In genomic region chr9:37358713-37359330, GRCm38 (mm10) we compare ENCODE assay signal across 11 mouse cellular contexts. TPM values are rescaled to one million over a fixed set of nuclear protein-coding genes. Genes with fewer than 3 reads are reported as not detected.
DNase-seq lines count a peak whose midpoint lies in the region; ATAC-seq and TF ChIP-seq lines count a peak whose summit lies in the region.
"Had no signal": no experiment of that assay in that cellular context is flagged by ENCODE, and none has a peak within 500 bp of the region (broad histone marks: within the 10 kb centered on the region; RNA-seq: fewer than 3 reads in every experiment).

No protein-coding gene starts in this region.

- no peak for TF ChIP-seq POLR2A in cortical plate, adult 2 months (IDR thresholded peaks at IDR 0.05; ENCODE audit: extremely low read depth, insufficient read depth, low read length)

- peak; percentile 77 for ATAC-seq in hindbrain, embryonic 12.5 days (ENCODE audit: low FRiP score)
- peak; percentile 70 for ATAC-seq in midbrain, embryonic 15.5 days (replicated peaks)
- ATAC-seq in CD4-positive, CD25-positive, alpha-beta regulatory T cell, adult 4 months = no peak

- H3K4me2 ChIP-seq in hindbrain, embryonic 12.5 days (replicated peaks) = no peak overlapping the region
- no peak overlapping the region for H3K4me2 ChIP-seq in midbrain, embryonic 15.5 days

- H3K4me1 ChIP-seq in cortical plate, adult 2 months (ENCODE audit: control insufficient read depth, insufficient read depth, low read length) = peaks cover 12% of the 10 kb centered on the region
- H3K4me1 ChIP-seq in hindbrain, embryonic 12.5 days = peaks cover 17% of the 10 kb centered on the region
- peaks cover 24% of the 10 kb centered on the region for H3K4me1 ChIP-seq in midbrain, embryonic 15.5 days

- H3K4me3 ChIP-seq in cortical plate, adult 2 months (ENCODE audit: insufficient read depth, low read length) = no peak overlapping the region
- H3K4me3 ChIP-seq in hindbrain, embryonic 12.5 days = no peak overlapping the region
- H3K4me3 ChIP-seq in midbrain, embryonic 15.5 days = no peak overlapping the region

- WGBS in hindbrain, embryonic 12.5 days = 56% methylated on average over 7 of the region's 7 CpGs
- 30% methylated on average over 7 of the region's 7 CpGs for WGBS in midbrain, embryonic 15.5 days

- no peaks in the 10 kb centered on the region for H3K9me3 ChIP-seq in hindbrain, embryonic 12.5 days (replicated peaks)
- no peaks in the 10 kb centered on the region for H3K9me3 ChIP-seq in midbrain, embryonic 15.5 days

- H3K36me3 ChIP-seq in hindbrain, embryonic 12.5 days = no peaks in the 10 kb centered on the region
- no peaks in the 10 kb centered on the region for H3K36me3 ChIP-seq in midbrain, embryonic 15.5 days (replicated peaks)

- DNase-seq in layer of hippocampus, adult 11-12 months (ENCODE audit: low spot score) = peak; percentile 59
- DNase-seq in layer of hippocampus, postnatal 25 days (ENCODE audit: extremely low spot score in 1 of 2, low spot score in 1 of 2) = no peak
- no peak for DNase-seq in adrenal gland, postnatal 4 days (ENCODE audit: low spot score in 2 of 2)
- no peak for DNase-seq in kidney, adult 18-20 months
- DNase-seq: gastrocnemius, postnatal 25 days had no signal

- no peaks in the 10 kb centered on the region for H3K27me3 ChIP-seq in hindbrain, embryonic 12.5 days
- no peaks in the 10 kb centered on the region for H3K27me3 ChIP-seq in midbrain, embryonic 15.5 days (replicated peaks)
- H3K27me3 ChIP-seq: CH12.LX had no signal

- H3K9ac ChIP-seq in hindbrain, embryonic 12.5 days = no peak overlapping the region
- H3K9ac ChIP-seq in midbrain, embryonic 15.5 days = no peak overlapping the region

- H3K27ac ChIP-seq in cortical plate, adult 2 months (ENCODE audit: insufficient read depth, low read length) = peak overlapping the region; percentile 88
- H3K27ac ChIP-seq in hindbrain, embryonic 12.5 days = peak overlapping the region; percentile 75
- H3K27ac ChIP-seq in midbrain, embryonic 15.5 days = peak overlapping the region; percentile 76

- TF ChIP-seq CTCF in cortical plate, adult 2 months (IDR thresholded peaks at IDR 0.05; ENCODE audit: extremely low read depth, insufficient read depth, low read length) = no peak

RNA-seq across cellular contexts. Expression of gene Hepacam, which starts 8.3 kb away (rescaled TPM):
- 10 to 100 TPM; 76.5 to 77.5 TPM for total RNA-seq in layer of hippocampus, postnatal 25 days (2021)
- 91.0 and 95.7 TPM in 2 replicates for polyA plus RNA-seq in cortical plate, adult 2 months (2012; rRNA removed)
- polyA plus RNA-seq in hindbrain, embryonic 12.5 days (2016; fragmentation: Nextera tagmentation; extraction: Ambion mirVana) = 0.26 and 0.36 TPM in 2 replicates
- polyA plus RNA-seq in midbrain, embryonic 15.5 days (2015; fragmentation: Nextera tagmentation; extraction: Ambion mirVana) = 12.3 and 15.1 TPM in 2 replicates
- total RNA-seq in adrenal gland, postnatal 4 days (2021) = under 1 TPM; 0.31 to 0.45 TPM
- polyA plus RNA-seq in CD4-positive, CD25-positive, alpha-beta regulatory T cell, adult 4 months (2017; shearing (Covaris generic)) = not detected
- total RNA-seq: neutrophil, adult 5-6 weeks had no signal

RNA-seq across cellular contexts. Expression of gene Ccdc15, which starts 10.6 kb away (rescaled TPM):
- total RNA-seq in layer of hippocampus, postnatal 25 days (2021) = 1 to 10 TPM; 1.4 to 2.2 TPM
- polyA plus RNA-seq in cortical plate, adult 2 months (2012; rRNA removed) = 1.4 and 1.5 TPM in 2 replicates
- 8.2 and 10.5 TPM in 2 replicates for polyA plus RNA-seq in hindbrain, embryonic 12.5 days (2016; fragmentation: Nextera tagmentation; extraction: Ambion mirVana)
- 7.9 and 8.7 TPM in 2 replicates for polyA plus RNA-seq in midbrain, embryonic 15.5 days (2015; fragmentation: Nextera tagmentation; extraction: Ambion mirVana)
- 1 to 10 TPM; 6.0 TPM for total RNA-seq in adrenal gland, postnatal 4 days (2021)
- 10 to 100 TPM in 1 of 2 experiments, 1 to 10 TPM in 1; 6.8 to 10.3 TPM for polyA plus RNA-seq in CD4-positive, CD25-positive, alpha-beta regulatory T cell, adult 4 months (2017; shearing (Covaris generic))

RNA-seq across cellular contexts. Expression of gene Robo4, which starts 42.9 kb away (rescaled TPM):
- total RNA-seq in layer of hippocampus, postnatal 25 days (2021) = 1 to 10 TPM; 5.3 to 6.7 TPM
- polyA plus RNA-seq in cortical plate, adult 2 months (2012; rRNA removed) = 6.4 and 6.9 TPM in 2 replicates
- 8.0 and 12.0 TPM in 2 replicates for polyA plus RNA-seq in hindbrain, embryonic 12.5 days (2016; fragmentation: Nextera tagmentation; extraction: Ambion mirVana)
- polyA plus RNA-seq in midbrain, embryonic 15.5 days (2015; fragmentation: Nextera tagmentation; extraction: Ambion mirVana) = 5.2 and 6.2 TPM in 2 replicates
- 10 to 100 TPM; 31.3 to 32.9 TPM for total RNA-seq in adrenal gland, postnatal 4 days (2021)
- polyA plus RNA-seq in CD4-positive, CD25-positive, alpha-beta regulatory T cell, adult 4 months (2017; shearing (Covaris generic)) = not detected
- total RNA-seq: CH12.LX; neutrophil, adult 5-6 weeks had no signal
